Mouse (Mus musculus): ENCODE data around the gene Fam83g. TPM values are rescaled to one million over a fixed set of nuclear protein-coding genes. Genes with fewer than 3 reads are reported as not detected.

Gene Fam83g
- polyA plus RNA-seq, 1 experiment from 2014 or later = 2.8 TPM

DNA sequence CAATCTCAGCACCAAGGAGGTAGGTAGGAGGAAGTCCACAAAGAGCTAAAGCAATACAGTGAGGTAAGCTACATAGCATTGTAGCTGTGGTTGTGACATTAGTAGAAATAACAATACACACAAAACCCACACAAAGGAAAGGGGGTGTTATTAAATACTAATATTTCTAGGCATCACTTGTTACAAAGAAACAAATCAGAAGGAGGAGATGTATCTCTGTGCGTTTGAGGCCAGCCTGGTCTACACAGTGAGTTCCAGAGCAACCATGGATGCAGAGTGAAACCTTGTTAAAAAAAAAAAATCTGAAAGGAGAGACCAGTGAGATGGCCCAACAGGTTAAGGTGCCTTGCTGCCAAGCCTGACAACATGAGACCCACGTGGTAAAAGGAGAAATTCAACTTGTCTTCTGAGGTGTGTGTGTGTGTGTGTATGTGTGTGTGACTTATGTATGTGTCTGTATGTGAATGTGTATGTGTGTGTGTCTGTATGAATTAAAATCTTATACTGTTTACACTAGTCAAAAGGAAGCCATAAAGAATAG, 37.3 kb upstream of the Fam83g start:
- H3K4me3 ChIP-seq (replicated peaks) = no peak overlapping the region
- peaks cover 8% of the 10 kb centered on the region for H3K4me1 ChIP-seq
- no peaks in the 10 kb centered on the region for H3K27me3 ChIP-seq
- ATAC-seq (replicated peaks; ENCODE audit: low FRiP score) = no peak
- 70% methylated on average over 2 of the region's 2 CpGs for WGBS
- no peaks in the 10 kb centered on the region for H3K36me3 ChIP-seq
- no peak overlapping the region for H3K9ac ChIP-seq
- H3K4me2 ChIP-seq = no peak overlapping the region
- H3K9me3 ChIP-seq (replicated peaks) = no peaks in the 10 kb centered on the region
- H3K27ac ChIP-seq = no peak overlapping the region

GRCm38 (mm10) chr11:61647110-61647910, 36.6 kb upstream of the Fam83g start:
- no peak overlapping the region for H3K4me2 ChIP-seq
- no peaks in the 10 kb centered on the region for H3K27me3 ChIP-seq
- no peak for ATAC-seq (replicated peaks; ENCODE audit: low FRiP score)
- H3K27ac ChIP-seq = no peak overlapping the region
- no peaks in the 10 kb centered on the region for H3K9me3 ChIP-seq (replicated peaks)
- 67% methylated on average over 10 of the region's 10 CpGs for WGBS
- peaks cover 8% of the 10 kb centered on the region for H3K4me1 ChIP-seq
- H3K4me3 ChIP-seq (replicated peaks) = no peak overlapping the region
- H3K36me3 ChIP-seq = no peaks in the 10 kb centered on the region
- no peak overlapping the region for H3K9ac ChIP-seq

- H3K4me2 ChIP-seq = no peak overlapping the region
- H3K4me3 ChIP-seq (replicated peaks) = no peak overlapping the region
- no peak overlapping the region for H3K27ac ChIP-seq
- peaks cover 12% of the 10 kb centered on the region for H3K4me1 ChIP-seq
- 62% methylated on average over 6 of the region's 6 CpGs for WGBS
- no peaks in the 10 kb centered on the region for H3K27me3 ChIP-seq
- H3K9me3 ChIP-seq (replicated peaks) = no peaks in the 10 kb centered on the region
- no peak for ATAC-seq (replicated peaks; ENCODE audit: low FRiP score)
- no peaks in the 10 kb centered on the region for H3K36me3 ChIP-seq
- no peak overlapping the region for H3K9ac ChIP-seq
These were observed 35.7 kb upstream of the Fam83g start for GRCm38 (mm10) chr11:61647956-61648748.

GRCm38 (mm10) chr11:61648749-61649115, 35.2 kb upstream of the Fam83g start:
- H3K9me3 ChIP-seq (replicated peaks) = no peaks in the 10 kb centered on the region
- no peaks in the 10 kb centered on the region for H3K27me3 ChIP-seq
- 56% methylated on average over 7 of the region's 7 CpGs for WGBS
- no peaks in the 10 kb centered on the region for H3K36me3 ChIP-seq
- H3K4me3 ChIP-seq (replicated peaks) = no peak overlapping the region
- H3K4me1 ChIP-seq = peaks cover 14% of the 10 kb centered on the region
- no peak overlapping the region for H3K9ac ChIP-seq
- ATAC-seq (replicated peaks; ENCODE audit: low FRiP score) = no peak
- no peak overlapping the region for H3K27ac ChIP-seq
- H3K4me2 ChIP-seq = no peak overlapping the region

- H3K27ac ChIP-seq = no peak overlapping the region
- 95% methylated on average over 5 of the region's 5 CpGs for WGBS
These were observed 34.7 kb upstream of the Fam83g start for GRCm38 (mm10) chr11:61649163-61649580.

GRCm38 (mm10) chr11:61649626-61650025, 34.3 kb upstream of the Fam83g start:
- Histone ChIP-seq H3K9me3 (replicated peaks) (no peaks in the 10 kb centered on the region), H3K36me3 (no peaks in the 10 kb centered on the region), H3K27me3 (no peaks in the 10 kb centered on the region), H3K4me1 (peaks cover 14% of the 10 kb centered on the region), H3K27ac (no peak overlapping the region), H3K9ac (no peak overlapping the region), H3K4me2 (no peak overlapping the region), H3K4me3 (replicated peaks) (no peak overlapping the region)
- ATAC-seq (replicated peaks; ENCODE audit: low FRiP score) = no peak
- WGBS = 83% methylated on average over 4 of the region's 4 CpGs

More at GRCm38 (mm10) chr11:61649163-61649580, 34.7 kb upstream of the Fam83g start:
- H3K9ac ChIP-seq = no peak overlapping the region
- H3K4me1 ChIP-seq = peaks cover 14% of the 10 kb centered on the region
- H3K36me3 ChIP-seq = no peaks in the 10 kb centered on the region
- ATAC-seq (replicated peaks; ENCODE audit: low FRiP score) = no peak
- H3K27me3 ChIP-seq = no peaks in the 10 kb centered on the region
- H3K4me2 ChIP-seq = no peak overlapping the region
- no peaks in the 10 kb centered on the region for H3K9me3 ChIP-seq (replicated peaks)
- H3K4me3 ChIP-seq (replicated peaks) = no peak overlapping the region

GRCm38 (mm10) chr11:61650470-61651265, 33.2 kb upstream of the Fam83g start:
- ATAC-seq (replicated peaks; ENCODE audit: low FRiP score) = no peak
- Histone ChIP-seq H3K9me3 (replicated peaks) (no peaks in the 10 kb centered on the region), H3K4me2 (no peak overlapping the region), H3K4me3 (replicated peaks) (no peak overlapping the region), H3K27me3 (no peaks in the 10 kb centered on the region), H3K36me3 (no peaks in the 10 kb centered on the region), H3K4me1 (peaks cover 14% of the 10 kb centered on the region), H3K9ac (no peak overlapping the region), H3K27ac (no peak overlapping the region)
- WGBS = 83% methylated on average over 9 of the region's 9 CpGs

- no peak overlapping the region for H3K4me3 ChIP-seq (replicated peaks)
- H3K9me3 ChIP-seq (replicated peaks) = no peaks in the 10 kb centered on the region
- H3K27ac ChIP-seq = no peak overlapping the region
- no peaks in the 10 kb centered on the region for H3K27me3 ChIP-seq
- peaks cover 20% of the 10 kb centered on the region for H3K4me1 ChIP-seq
- H3K36me3 ChIP-seq = no peaks in the 10 kb centered on the region
- 91% methylated on average over 5 of the region's 5 CpGs for WGBS
- H3K4me2 ChIP-seq = no peak overlapping the region
- H3K9ac ChIP-seq = no peak overlapping the region
- no peak for ATAC-seq (replicated peaks; ENCODE audit: low FRiP score)
These were observed 31.7 kb upstream of the Fam83g start for GRCm38 (mm10) chr11:61652216-61652615.

- peak within 1 kb of the TSS; percentile 30 for H3K4me2 ChIP-seq
- H3K9ac ChIP-seq = no peak within 1 kb of the TSS
- no peaks in the 10 kb centered on the region for H3K9me3 ChIP-seq (replicated peaks)
- peak within 1 kb of the TSS; percentile 45 for H3K27ac ChIP-seq
- no peak for ATAC-seq (replicated peaks; ENCODE audit: low FRiP score)
- peak within 1 kb of the TSS; percentile 32 for H3K4me3 ChIP-seq (replicated peaks)
- WGBS = 54% methylated on average over 10 of the region's 10 CpGs
- H3K36me3 ChIP-seq = no peaks in the 10 kb centered on the region
- no peaks in the 10 kb centered on the region for H3K27me3 ChIP-seq
- peaks cover 20% of the 10 kb centered on the region for H3K4me1 ChIP-seq
These were observed 31.0 kb upstream of the Fam83g start, which contains the start of gene Grap for GRCm38 (mm10) chr11:61652686-61653447. TSS of gene Grap (plus strand) at chr11:61653265.

DNA sequence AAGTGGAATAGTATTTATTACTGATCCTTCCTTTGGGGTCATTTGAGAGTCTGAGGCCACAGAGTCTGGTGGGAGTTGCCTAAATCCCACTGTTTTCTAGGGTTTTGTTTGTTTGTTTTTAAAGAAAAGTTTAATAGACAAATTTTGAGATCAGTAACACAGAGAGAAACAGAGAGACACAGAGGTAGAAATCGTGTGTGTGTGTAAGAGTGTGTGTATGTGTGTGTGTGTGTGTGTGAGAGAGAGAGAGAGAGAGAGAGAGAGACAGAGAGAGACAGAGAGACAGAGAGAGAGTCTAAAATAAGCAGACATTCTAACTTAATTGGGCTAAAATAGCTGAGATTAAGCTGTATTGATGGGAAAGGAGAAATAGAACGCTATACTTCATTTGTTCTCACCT, 30.3 kb upstream of the Fam83g start:
- Histone ChIP-seq H3K27ac (peak overlapping the region; percentile 45; the same call in 1 of the 2 replicates), H3K9ac (no peak overlapping the region)
- 81% methylated on average over 2 of the region's 2 CpGs for WGBS

GRCm38 (mm10) chr11:61654786-61655311, 29.0 kb upstream of the Fam83g start:
- peaks cover 27% of the 10 kb centered on the region for H3K4me1 ChIP-seq
- H3K27ac ChIP-seq = no peak overlapping the region
- H3K4me3 ChIP-seq (replicated peaks) = no peak overlapping the region
- H3K9me3 ChIP-seq (replicated peaks) = no peaks in the 10 kb centered on the region
- H3K27me3 ChIP-seq = no peaks in the 10 kb centered on the region
- ATAC-seq (replicated peaks; ENCODE audit: low FRiP score) = no peak
- no peaks in the 10 kb centered on the region for H3K36me3 ChIP-seq
- no peak overlapping the region for H3K9ac ChIP-seq
- 89% methylated on average over 4 of the region's 4 CpGs for WGBS
- H3K4me2 ChIP-seq = no peak overlapping the region; the same call in 1 of the 2 replicates

More for the DNA sequence above, 30.3 kb upstream of the Fam83g start:
- Histone ChIP-seq H3K4me3 (replicated peaks) (peak overlapping the region; percentile 32), H3K36me3 (no peaks in the 10 kb centered on the region), H3K4me2 (peak overlapping the region; percentile 30), H3K4me1 (peaks cover 21% of the 10 kb centered on the region), H3K9me3 (replicated peaks) (no peaks in the 10 kb centered on the region), H3K27me3 (no peaks in the 10 kb centered on the region)
- ATAC-seq (replicated peaks; ENCODE audit: low FRiP score) = no peak
